Mouse (Mus musculus) embryonic fibroblast, embryonic 13.5 days (primary cell): ENCODE measurements around the gene Maml3.

Experiments used
- CTCF ChIP-seq: IDR thresholded peaks from 2 replicates; pipeline ENCODE4 v1.5.1; 2011; ENCODE audit warnings: mild to moderate bottlenecking, control low read depth, low read length, moderate library complexity, borderline replicate concordance; ENCODE audit not compliant: insufficient read depth
- POLR2A ChIP-seq: IDR thresholded peaks from 2 replicates; pipeline ENCODE4 v1.6.1; 2011; ENCODE audit warnings: low read depth, mild to moderate bottlenecking, control low read depth, low read length, moderate library complexity

GRCm38 (mm10) chr3:51894514-51894913, 210.4 kb downstream of the Maml3 start:
- no peak for TF ChIP-seq POLR2A
- TF ChIP-seq CTCF = no peak
